Mouse (Mus musculus): ENCODE data around the gene Arl5c.

The Arl5c gene

GRCm38 (mm10) chr11:97996691-97997090, 710 bp upstream of the Arl5c start:
- no peak for DNase-seq (ENCODE audit: low spot score in 2 of 2)

DNA sequence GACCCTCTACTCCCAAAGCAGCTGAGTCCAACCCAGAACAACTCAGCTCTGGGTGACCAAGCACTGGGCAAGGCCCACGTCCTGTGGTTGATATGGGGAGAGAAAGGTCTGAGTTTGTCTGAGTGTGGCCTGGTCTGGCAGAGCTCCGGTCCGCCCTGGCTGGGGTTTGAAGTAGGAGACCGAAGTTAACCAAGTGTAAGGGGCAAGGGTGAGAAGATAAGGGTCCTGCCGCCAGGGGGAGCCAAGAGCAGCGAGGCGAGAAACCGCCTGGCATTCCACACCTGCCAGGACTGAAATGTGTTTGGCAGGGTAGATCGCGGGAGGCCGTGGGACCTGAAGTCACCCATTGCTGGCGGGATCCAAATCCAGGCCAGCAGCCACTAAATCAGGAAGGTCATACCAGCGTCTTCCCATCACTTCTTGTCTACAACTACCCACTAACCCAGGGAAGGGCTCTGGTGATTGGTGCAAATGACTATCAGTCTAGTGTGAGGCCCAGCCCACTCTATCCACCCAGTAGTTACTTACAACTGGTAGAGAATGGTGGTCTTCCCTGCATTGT, 1.4 kb downstream of the Arl5c start:
- peak in 1 of 2 experiments; percentile 62 for DNase-seq (ENCODE audit: low spot score in 2 of 2)

- DNase-seq (ENCODE audit: low spot score in 2 of 2) = peak; percentile 78 to 88
Observed at GRCm38 (mm10) chr11:97988530-97989096, 7.4 kb downstream of the Arl5c start.

DNA sequence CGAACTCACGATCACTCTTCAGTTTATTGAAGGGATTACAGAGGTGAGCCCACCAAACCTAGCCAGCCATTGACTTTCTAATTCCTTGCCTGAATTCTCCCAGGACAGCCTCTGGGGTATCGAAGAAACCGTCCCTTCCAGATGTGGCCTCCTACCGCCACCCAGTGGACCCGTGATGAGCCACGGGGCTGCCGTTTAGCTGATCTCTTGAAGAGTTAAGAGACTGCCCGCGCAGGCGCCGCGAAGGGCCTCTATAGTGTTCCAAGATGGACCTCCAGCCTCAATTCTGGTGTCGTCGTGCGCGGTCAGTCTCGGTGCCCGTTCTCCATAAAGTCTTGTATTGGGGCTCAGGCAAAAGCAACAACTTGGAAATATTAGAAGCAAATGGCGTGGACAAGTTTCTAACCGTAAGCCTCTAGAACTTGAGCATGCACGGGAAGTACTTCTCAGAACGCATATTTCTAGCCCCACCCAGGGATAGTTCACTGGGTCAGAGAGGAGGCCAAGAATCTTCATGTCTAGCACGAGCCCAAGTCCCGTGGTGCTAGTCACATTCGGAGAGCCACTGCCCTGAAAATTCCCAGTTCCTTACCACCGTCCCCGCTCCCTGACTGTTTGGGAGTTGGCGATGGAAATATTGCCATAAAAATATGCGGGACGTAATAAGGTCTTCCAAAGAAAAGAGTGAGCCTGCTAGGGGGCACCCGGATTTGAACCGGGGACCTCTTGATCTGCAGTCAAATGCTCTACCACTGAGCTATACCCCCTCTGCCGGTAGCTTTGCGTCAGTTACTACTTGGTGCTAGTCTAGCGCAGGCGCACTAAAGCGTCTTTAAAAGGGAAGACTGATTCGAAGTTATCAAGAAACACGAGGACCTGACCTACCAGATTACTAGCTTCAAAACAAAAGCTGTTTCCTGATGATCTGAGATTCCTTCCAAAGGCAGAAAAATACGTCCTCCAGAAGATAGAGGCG, 8.1 kb downstream of the Arl5c start:
- peak; percentile 91 to 97 for DNase-seq (ENCODE audit: low spot score in 2 of 2)

DNA sequence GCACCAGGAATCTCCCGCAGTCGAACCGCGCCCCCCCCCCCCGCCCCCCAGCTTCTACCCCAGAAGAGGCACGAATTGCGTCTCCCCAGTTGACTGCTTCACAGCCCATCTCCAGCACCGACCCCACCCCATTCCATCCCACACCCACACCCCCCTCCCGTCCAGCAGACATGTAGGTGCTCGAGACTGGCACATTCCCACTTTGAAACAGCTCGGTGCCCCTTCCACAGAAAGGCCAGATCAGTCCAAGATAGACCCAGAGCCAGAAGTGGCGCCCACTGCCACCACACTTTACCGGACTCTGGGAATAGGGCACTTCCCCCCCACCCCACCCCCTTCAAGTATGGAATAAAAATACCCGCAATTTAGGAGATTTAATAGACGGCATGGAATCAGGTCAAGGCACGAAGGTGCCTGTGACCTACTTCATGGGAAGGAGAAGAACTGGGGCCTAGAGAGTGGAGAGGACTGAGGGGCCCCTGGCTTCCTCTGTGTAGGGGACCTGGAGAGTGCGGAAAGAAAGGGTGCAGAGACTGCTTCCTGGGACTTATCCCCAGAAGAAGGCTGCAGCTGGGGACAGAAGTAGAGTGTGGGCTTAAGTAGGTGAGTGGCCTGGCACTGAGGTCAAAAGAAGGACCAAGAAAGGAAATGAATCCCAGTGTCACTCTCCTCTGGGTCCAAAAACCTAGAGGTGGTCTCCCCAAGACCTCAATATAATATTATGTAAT, 9.1 kb downstream of the Arl5c start:
- no peak for DNase-seq (ENCODE audit: low spot score in 2 of 2)

DNA sequence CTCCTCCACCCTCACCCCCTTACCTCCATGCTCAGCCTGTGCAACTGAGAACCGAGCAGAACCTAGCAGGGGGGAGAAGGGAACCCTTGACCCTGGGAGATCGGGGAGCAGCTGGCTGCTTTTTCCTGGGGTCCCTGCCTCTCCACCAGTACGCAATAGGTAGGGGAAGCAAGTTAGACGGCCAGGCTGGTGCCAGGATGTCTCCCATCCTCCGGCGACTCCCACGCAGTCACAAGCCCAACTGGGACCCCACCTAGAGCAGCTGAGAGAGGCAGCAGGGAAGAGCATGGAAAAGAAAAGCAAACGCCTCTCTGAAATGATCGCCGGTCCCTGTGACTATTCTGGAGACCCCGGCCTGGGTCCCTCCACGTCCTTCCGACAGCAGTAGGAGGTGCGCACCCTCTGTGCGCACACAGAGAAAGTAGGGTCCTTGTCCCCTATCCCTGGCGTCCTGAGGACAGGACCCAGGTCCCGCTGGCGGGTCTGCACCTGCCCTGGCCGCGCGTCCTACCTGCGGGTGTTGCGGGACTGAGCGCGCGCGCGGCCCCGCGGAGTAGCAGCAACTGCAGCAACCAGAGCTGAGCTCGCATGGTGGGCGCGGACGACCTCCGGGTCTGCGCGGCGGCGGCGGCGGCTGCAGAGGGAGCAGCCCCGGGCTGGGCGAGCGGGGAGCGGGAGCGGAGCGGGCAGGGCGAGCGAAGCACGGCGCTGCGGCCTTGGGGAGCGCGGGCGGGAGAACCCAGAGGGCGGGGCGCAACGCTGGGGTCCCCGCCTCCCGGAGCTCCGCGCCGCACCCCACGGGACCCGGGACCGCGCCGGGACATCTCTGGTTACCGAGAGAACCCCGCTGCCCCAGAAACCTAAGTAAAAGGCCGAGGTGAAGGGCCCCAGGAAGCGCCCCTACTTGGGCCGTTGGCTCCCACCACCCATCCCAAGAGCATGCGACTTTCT, 10.0 kb downstream of the Arl5c start, which contains the start of gene Plxdc1:
Gene Plxdc1 (minus strand): TSS at position 718 of the 951 bp plus-strand sequence.
- DNase-seq (ENCODE audit: low spot score in 2 of 2) = no peak

DNA sequence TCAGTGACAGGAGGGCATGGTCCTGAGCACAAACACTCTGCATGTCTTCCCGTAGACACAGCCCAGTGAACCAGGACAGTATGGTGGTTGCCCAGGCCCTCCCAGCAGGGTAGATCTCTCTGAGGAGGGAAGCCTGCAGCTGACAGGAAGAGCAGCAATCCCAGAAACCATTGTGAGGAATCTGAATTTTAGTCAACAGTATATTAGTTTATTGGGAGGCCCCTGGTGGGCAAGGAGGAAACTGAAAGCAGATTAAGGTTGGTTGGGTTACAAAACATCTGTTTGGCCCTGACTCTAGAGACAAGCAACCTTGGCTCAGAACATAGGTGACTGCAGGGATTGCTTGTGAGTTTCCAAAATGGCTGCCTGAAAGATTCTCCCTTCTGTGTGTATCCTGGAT, 12.0 kb downstream of the Arl5c start:
- DNase-seq (ENCODE audit: low spot score in 2 of 2) = no peak

- no peak for DNase-seq (ENCODE audit: low spot score in 2 of 2)
Observed at GRCm38 (mm10) chr11:97983506-97983905, 12.5 kb downstream of the Arl5c start.

DNA sequence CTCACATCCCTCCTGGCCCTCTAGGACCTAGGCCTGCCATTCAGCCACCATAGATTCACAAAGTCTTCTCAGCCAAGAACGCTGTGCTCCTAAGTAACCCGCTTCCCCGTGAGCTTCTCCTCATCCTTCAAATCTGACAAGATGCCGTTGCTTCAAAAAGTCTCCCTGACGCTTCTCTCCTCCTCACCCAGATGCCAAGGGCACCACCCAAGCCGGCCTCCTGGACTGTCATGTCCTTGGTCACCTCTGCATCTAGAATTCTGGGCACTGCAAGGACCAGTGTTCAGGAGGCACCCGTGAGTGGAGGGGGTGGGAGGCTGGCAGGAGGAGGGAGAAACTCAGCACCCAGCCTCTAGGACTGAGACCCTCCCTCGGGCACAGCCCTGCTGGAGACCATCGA, 13.3 kb downstream of the Arl5c start:
- no peak for DNase-seq (ENCODE audit: low spot score in 2 of 2)

DNA sequence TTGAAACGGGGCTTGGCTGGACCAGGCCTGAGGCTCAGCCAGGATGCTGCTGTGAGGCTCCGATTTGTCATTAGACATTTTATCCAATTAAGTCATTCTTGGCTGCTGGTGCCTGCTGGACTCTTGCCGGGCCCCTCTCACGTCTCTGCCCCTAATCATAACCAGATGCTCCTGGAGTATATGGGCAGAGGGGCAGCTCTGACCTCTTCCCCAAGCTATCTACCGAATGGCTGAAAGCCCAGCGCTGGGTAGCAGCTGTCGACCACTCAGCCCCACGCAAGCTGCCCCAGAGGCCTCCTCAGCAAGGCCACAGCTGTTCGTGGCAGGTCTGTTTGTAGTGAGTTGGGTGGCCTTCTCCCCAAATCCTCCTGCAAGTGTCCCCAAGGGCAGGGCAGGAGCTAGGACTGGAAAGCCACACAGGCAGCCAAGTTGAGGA, 15.4 kb downstream of the Arl5c start:
- DNase-seq (ENCODE audit: low spot score in 2 of 2) = no peak

- no peak for DNase-seq (ENCODE audit: low spot score in 2 of 2)
Observed at GRCm38 (mm10) chr11:97979824-97980495, 16.0 kb downstream of the Arl5c start.

DNA sequence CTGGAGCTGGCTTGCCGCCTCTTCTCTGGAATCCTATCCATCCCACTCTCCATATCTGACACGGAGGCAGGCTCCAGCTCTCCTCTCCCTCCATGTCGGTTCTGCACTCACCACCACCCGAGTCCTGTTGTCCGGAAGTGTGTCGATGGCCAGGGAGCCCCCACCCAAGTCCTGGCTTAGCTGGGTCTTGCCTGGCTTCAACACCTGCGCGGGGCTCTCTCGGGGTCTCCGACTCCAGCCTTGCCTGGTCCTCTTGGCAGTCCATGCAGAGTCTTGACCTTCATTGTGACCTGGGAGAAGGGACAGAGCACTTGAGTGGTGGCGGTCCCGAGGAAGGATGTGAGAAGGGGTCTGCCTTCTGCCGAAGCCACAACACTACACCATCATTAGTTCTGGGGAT, 17.6 kb downstream of the Arl5c start:
- no peak for DNase-seq (ENCODE audit: low spot score in 2 of 2)

- DNase-seq (ENCODE audit: low spot score in 2 of 2) = no peak
Observed at GRCm38 (mm10) chr11:97977797-97978196, 18.2 kb downstream of the Arl5c start.

DNA sequence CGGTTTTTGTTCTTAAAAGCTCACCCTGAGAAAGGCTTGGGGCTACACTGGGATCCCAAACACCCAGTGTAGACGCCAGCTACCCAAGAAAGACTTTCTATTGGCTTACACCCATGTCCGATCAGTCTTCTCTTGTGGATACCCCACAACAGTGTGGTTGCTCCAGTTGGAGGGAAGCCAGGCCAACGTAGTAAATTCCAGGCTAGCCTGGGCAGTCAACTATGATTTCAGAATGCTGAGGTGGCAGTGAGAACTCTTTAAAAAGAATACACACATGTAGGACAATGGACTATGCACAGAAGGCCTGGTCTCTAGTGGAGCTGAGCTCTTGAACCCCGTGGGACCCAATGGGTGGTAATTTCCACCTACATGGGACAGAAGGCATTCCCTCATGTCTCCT, 21.2 kb downstream of the Arl5c start:
- DNase-seq (ENCODE audit: low spot score in 2 of 2) = no peak

DNA sequence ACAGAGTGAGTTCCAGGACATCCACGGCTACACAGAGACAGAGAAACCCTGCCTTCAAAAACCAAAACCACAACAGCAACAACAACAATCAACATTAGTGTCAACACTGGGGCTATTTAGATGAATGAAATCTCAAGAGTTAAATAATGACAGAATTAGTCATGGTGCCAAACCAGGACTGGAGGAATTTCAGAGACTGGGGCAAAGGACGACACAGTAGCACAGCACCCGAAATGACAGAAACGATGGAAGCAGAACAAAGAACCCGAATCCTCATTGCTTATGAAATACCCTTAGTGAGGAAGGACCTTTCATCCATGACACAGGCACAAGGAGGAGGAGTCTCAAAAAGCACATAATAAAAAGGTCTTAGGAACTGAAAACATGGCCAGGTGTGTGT, 21.8 kb downstream of the Arl5c start:
- no peak for DNase-seq (ENCODE audit: low spot score in 2 of 2)

DNA sequence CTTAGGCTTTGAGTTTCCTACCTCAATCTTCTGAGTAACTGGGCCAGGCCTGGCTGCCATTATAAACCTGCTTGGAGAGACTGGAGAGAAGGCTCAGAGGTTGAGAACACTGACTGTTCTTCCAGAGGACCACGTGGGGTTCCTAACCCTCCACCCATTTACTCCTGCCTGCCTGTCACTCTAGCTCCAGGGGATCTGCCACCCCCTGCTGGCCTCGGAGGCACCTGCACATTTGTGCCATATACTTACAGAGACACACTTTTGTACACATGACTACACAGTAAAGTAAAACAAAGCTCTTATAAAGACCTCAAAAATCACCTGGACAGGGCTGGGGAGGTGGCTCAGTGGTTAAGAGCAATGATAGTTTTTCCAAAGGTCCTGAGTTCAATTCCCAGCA, 23.5 kb downstream of the Arl5c start:
- no peak for DNase-seq (ENCODE audit: low spot score in 2 of 2)

GRCm38 (mm10) chr11:97971232-97971631, 24.7 kb downstream of the Arl5c start:
- peak; percentile 57 to 73 for DNase-seq (ENCODE audit: low spot score in 2 of 2)

DNA sequence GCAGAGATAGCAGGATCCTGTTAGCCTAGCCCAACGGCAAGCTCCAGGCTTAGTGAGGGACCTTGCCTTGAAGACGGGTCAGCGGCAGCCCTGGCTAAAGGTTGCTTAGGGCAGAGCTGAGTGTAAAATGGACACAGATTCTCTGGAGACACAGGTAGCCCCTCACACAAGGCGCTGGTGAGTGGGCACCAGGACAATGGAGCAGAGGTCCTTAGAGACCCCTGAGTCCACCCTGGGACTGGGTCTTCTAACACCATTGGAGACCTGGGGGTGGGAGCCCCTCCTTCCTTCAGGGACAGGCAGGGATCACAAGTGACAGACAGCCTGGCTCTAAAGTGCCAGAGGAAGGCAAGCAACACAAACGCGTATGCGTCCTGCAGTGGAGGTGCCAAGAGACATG, 25.2 kb downstream of the Arl5c start:
- no peak for DNase-seq (ENCODE audit: low spot score in 2 of 2)

DNA sequence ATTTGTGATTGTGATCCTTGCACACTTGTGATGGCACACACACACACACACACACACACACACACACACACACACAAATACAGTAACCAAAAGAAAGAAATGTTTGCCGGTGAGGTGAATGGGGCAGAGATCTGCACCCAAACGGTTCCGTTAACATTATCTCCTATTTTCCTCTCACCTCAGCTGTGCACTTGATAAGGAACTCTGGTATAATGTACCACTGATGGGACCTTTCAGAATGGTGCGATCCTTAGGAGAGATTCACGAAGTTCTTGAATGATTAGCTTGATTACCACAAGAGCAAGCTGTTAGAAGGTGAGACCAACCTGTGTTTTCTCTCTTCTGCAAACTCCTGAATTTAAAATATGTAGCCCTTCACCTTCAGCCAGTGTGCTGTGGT, 27.6 kb downstream of the Arl5c start:
- no peak for DNase-seq (ENCODE audit: low spot score in 2 of 2)

DNA sequence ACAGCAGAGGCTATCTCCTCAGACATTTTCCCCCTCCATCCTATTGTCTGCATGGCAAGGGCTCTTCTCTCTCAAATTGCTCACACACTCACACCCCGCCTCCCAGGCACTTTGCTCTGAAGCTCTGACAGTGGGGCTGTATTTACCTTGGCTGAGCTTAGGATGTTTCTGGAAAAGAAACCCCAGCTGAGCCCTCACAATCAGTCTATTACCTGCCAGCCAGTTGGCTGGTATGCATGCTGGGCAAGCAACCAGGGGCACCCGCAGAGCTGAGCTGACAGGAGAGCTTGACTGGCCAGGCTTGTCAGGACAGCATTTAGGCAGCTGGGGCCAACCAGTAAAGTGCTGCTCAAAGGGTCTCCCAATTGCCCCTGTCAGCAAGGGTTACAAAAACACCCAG, 28.9 kb downstream of the Arl5c start:
- no peak for DNase-seq (ENCODE audit: low spot score in 2 of 2)
